Mouse (Mus musculus) small intestine, adult 2 months (tissue): ENCODE measurements around the gene Mtg1.

Experiments
- CTCF ChIP-seq: fragments of 200-500 bp; IDR thresholded peaks from 2 replicates; pipeline ENCODE4 v1.5.1; 2012; ENCODE audit warnings: low read depth, mild to moderate bottlenecking, control low read depth, inconsistent platforms, low read length, moderate library complexity, mixed read lengths; ENCODE audit not compliant: insufficient replicate concordance, insufficient read length; ENCODE audit errors: extremely low read depth
- POLR2A ChIP-seq: fragments of 200-500 bp; IDR thresholded peaks from 2 replicates; pipeline ENCODE4 v1.6.1; 2012; ENCODE audit warnings: low read depth, mild to moderate bottlenecking, control low read depth, inconsistent platforms, low read length, moderate library complexity

DNA sequence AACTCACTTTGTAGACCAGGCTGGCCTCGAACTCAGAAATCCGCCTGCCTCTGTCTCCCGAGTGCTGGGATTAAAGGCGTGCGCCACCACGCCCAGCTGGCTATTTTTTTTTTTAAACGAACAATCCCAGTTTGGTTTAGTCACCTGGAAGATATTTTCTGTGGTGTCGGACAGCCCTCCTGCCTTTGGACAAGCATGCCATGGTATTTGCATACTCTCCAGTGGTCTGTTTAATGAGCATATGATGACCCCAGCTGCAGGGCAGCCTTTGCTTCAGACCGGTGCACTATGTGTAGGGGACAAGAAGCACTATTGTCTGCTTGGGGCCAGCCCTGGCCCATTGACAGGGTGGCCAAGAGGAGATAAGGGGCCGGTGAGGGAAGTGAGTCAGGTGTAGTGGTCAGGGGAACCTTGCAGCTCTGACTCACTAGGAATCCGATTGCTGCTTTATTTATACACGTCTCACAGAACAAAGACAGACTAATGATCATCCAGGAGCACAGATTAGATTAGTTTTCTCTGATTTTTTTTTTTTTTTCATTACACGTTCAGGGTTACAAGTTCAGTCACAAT is 15.9 kb upstream of the Mtg1 start:
- TF ChIP-seq CTCF (no peak), POLR2A (no peak)
